ENCODE assay signal across 14 mouse cellular contexts in the genomic region with DNA sequence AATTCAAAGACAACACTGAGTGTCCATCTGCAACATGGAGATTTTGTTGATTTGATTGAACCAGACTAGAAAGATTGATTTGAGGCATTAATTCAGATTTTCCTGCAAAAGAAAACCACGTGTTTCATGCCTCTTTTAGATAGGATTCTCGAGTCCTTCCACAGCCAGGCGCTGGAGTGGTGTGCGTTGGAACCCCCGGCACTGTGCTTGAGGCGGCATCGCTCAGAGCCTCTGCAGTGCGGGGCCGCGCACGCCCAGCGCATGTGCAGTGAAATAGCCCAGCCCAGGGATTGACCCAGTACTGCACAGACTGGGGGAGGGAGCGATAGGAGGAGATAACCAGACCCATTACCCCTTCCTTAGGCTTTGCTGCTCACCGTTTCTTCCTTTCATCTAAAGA. TPM values are rescaled to one million over a fixed set of nuclear protein-coding genes. Genes with fewer than 3 reads are reported as not detected.
A peak's percentile ranks its signal among the peaks of the same experiment; 100 is the strongest.
DNase-seq lines count a peak whose midpoint lies in the region; ATAC-seq lines count a peak whose summit lies in the region.
"Had no signal": no experiment of that assay in that cellular context is flagged by ENCODE, and none has a peak within 500 bp of the region (broad histone marks: within the 10 kb centered on the region; RNA-seq: fewer than 3 reads in every experiment).

No protein-coding gene starts in this region.

- ATAC-seq in kidney, embryonic 16.5 days (ENCODE audit: low FRiP score, low TSS enrichment), result peak; percentile 84
- peak; percentile 80 for ATAC-seq in neural tube, embryonic 15.5 days (ENCODE audit: low FRiP score)

- H3K4me2 ChIP-seq in kidney, embryonic 16.5 days (replicated peaks; ENCODE audit: low read depth, low read length), result peak overlapping the region; percentile 63
- H3K4me2 ChIP-seq in neural tube, embryonic 15.5 days, result peak overlapping the region; percentile 60
- H3K4me2 ChIP-seq: liver, embryonic 15.5 days had no signal

- peak; percentile 73 to 89 for DNase-seq in adrenal gland, adult (ENCODE audit: inconsistent age in 2 of 2, low spot score in 1 of 2)
- DNase-seq in adrenal gland, postnatal 4 days (ENCODE audit: low spot score in 2 of 2), result no peak
- DNase-seq in thymus, postnatal 4 days, result peak; percentile 20
- no peak for DNase-seq in thymus, postnatal 25 days
- DNase-seq in thymus, postnatal 36 days, result no peak
- no peak for DNase-seq in gastrocnemius, adult 18-20 months (ENCODE audit: low spot score)
- DNase-seq: right cerebral cortex, postnatal 4 days had no signal

- peak overlapping the region; percentile 97 for H3K4me3 ChIP-seq in kidney, embryonic 16.5 days (ENCODE audit: low read length)
- H3K4me3 ChIP-seq in neural tube, embryonic 15.5 days (replicated peaks), result peak overlapping the region; percentile 75
- H3K4me3 ChIP-seq: erythroblast, embryonic 14.5 days; liver, embryonic 15.5 days had no signal

- 1% methylated on average over 14 of the region's 14 CpGs for WGBS in kidney, embryonic 16.5 days
- 3% methylated on average over 14 of the region's 14 CpGs for WGBS in neural tube, embryonic 15.5 days

- peaks cover 48% of the 10 kb centered on the region for H3K4me1 ChIP-seq in kidney, embryonic 16.5 days (ENCODE audit: insufficient read depth, low read length)
- H3K4me1 ChIP-seq in neural tube, embryonic 15.5 days, result peaks cover 56% of the 10 kb centered on the region

- H3K27me3 ChIP-seq in kidney, embryonic 16.5 days (ENCODE audit: insufficient read depth, low read length), result no peaks in the 10 kb centered on the region
- no peaks in the 10 kb centered on the region for H3K27me3 ChIP-seq in neural tube, embryonic 15.5 days (replicated peaks)
- H3K27me3 ChIP-seq: Patski had no signal

- no peaks in the 10 kb centered on the region for H3K9me3 ChIP-seq in kidney, embryonic 16.5 days (ENCODE audit: low read length)
- H3K9me3 ChIP-seq in neural tube, embryonic 15.5 days (replicated peaks), result no peaks in the 10 kb centered on the region
- H3K9me3 ChIP-seq: liver, embryonic 15.5 days had no signal

- peak overlapping the region; percentile 99 for H3K9ac ChIP-seq in kidney, embryonic 16.5 days (replicated peaks; ENCODE audit: low read length)
- peak overlapping the region; percentile 98 for H3K9ac ChIP-seq in neural tube, embryonic 15.5 days (replicated peaks)
- H3K9ac ChIP-seq: liver, embryonic 15.5 days had no signal

- peak overlapping the region; percentile 99 for H3K27ac ChIP-seq in kidney, embryonic 16.5 days (ENCODE audit: low read length)
- peak overlapping the region; percentile 99 for H3K27ac ChIP-seq in neural tube, embryonic 15.5 days (replicated peaks)
- H3K27ac ChIP-seq: liver, embryonic 15.5 days had no signal

- no peaks in the 10 kb centered on the region for H3K36me3 ChIP-seq in kidney, embryonic 16.5 days (ENCODE audit: insufficient read depth, low read length)
- no peaks in the 10 kb centered on the region for H3K36me3 ChIP-seq in neural tube, embryonic 15.5 days
- H3K36me3 ChIP-seq: liver, embryonic 15.5 days had no signal

RNA-seq across cellular contexts. Expression of a gene that starts 3.2 kb away (rescaled TPM):
- total RNA-seq in adrenal gland, postnatal 4 days (2021), result 10 to 100 TPM; 21.5 to 29.5 TPM
- polyA plus RNA-seq in kidney, embryonic 16.5 days (2015; fragmentation: Nextera tagmentation; extraction: Ambion mirVana), result 4.5 and 4.9 TPM in 2 replicates
- 4.3 and 4.5 TPM in 2 replicates for polyA plus RNA-seq in neural tube, embryonic 15.5 days (2015; fragmentation: Nextera tagmentation; extraction: Ambion mirVana)
- total RNA-seq in gastrocnemius, adult 18-20 months (2021), result 1 to 10 TPM; 1.0 to 1.3 TPM
- total RNA-seq: granulocyte monocyte progenitor cell, adult 5-6 weeks had no signal
- polyA plus RNA-seq: liver, embryonic 15.5 days; midbrain, postnatal 0 days had no signal

RNA-seq across cellular contexts. Expression of a gene that starts 3.2 kb away (rescaled TPM):
- total RNA-seq in adrenal gland, postnatal 4 days (2021), result 1 to 10 TPM in 1 of 2 experiments, under 1 TPM in 1; 0.82 to 2.5 TPM
- polyA plus RNA-seq in kidney, embryonic 16.5 days (2015; fragmentation: Nextera tagmentation; extraction: Ambion mirVana), result 14.6 and 15.4 TPM in 2 replicates
- 14.5 and 29.1 TPM in 2 replicates for polyA plus RNA-seq in neural tube, embryonic 15.5 days (2015; fragmentation: Nextera tagmentation; extraction: Ambion mirVana)
- not detected for total RNA-seq in gastrocnemius, adult 18-20 months (2021)
- total RNA-seq: granulocyte monocyte progenitor cell, adult 5-6 weeks had no signal
- polyA plus RNA-seq: erythroblast, embryonic 14.5 days; liver, embryonic 15.5 days; midbrain, postnatal 0 days had no signal

RNA-seq across cellular contexts. Expression of a gene that starts 10.5 kb away (rescaled TPM):
- 10 to 100 TPM; 43.9 to 55.4 TPM for total RNA-seq in adrenal gland, postnatal 4 days (2021)
- polyA plus RNA-seq in kidney, embryonic 16.5 days (2015; fragmentation: Nextera tagmentation; extraction: Ambion mirVana), result 41.0 and 45.6 TPM in 2 replicates
- polyA plus RNA-seq in neural tube, embryonic 15.5 days (2015; fragmentation: Nextera tagmentation; extraction: Ambion mirVana), result 12.4 and 12.5 TPM in 2 replicates
- 10 to 100 TPM; 32.2 to 40.3 TPM for total RNA-seq in gastrocnemius, adult 18-20 months (2021)
- total RNA-seq: granulocyte monocyte progenitor cell, adult 5-6 weeks had no signal
- polyA plus RNA-seq: erythroblast, embryonic 14.5 days; midbrain, postnatal 0 days had no signal

RNA-seq across cellular contexts. Expression of a gene that starts 11.6 kb away (rescaled TPM):
- total RNA-seq in adrenal gland, postnatal 4 days (2021), result 1 to 10 TPM; 1.4 to 3.7 TPM
- polyA plus RNA-seq in kidney, embryonic 16.5 days (2015; fragmentation: Nextera tagmentation; extraction: Ambion mirVana), result 1.3 and 2.1 TPM in 2 replicates
- 0.96 and 2.0 TPM in 2 replicates for polyA plus RNA-seq in neural tube, embryonic 15.5 days (2015; fragmentation: Nextera tagmentation; extraction: Ambion mirVana)
- under 1 TPM; 0.07 to 0.19 TPM for total RNA-seq in gastrocnemius, adult 18-20 months (2021)
- total RNA-seq: granulocyte monocyte progenitor cell, adult 5-6 weeks; midbrain, postnatal 0 days had no signal
- polyA plus RNA-seq: erythroblast, embryonic 14.5 days; liver, embryonic 15.5 days; midbrain, postnatal 0 days had no signal

RNA-seq across cellular contexts. Expression of a gene that starts 17.4 kb away (rescaled TPM):
- total RNA-seq in adrenal gland, postnatal 4 days (2021), result 10 to 100 TPM in 1 of 2 experiments, 1 to 10 TPM in 1; 7.1 to 17.8 TPM
- polyA plus RNA-seq in kidney, embryonic 16.5 days (2015; fragmentation: Nextera tagmentation; extraction: Ambion mirVana), result 38.2 and 38.4 TPM in 2 replicates
- 20.0 and 21.3 TPM in 2 replicates for polyA plus RNA-seq in neural tube, embryonic 15.5 days (2015; fragmentation: Nextera tagmentation; extraction: Ambion mirVana)
- 10 to 100 TPM; 17.0 to 18.1 TPM for total RNA-seq in gastrocnemius, adult 18-20 months (2021)
- total RNA-seq: granulocyte monocyte progenitor cell, adult 5-6 weeks; midbrain, postnatal 0 days had no signal
- polyA plus RNA-seq: erythroblast, embryonic 14.5 days; liver, embryonic 15.5 days; midbrain, postnatal 0 days had no signal

Comparison
In these comparisons a context has a peak if more than half of its experiments do, and no peak if none do; other contexts are left out.
1. DNase-seq: peak in adrenal gland, adult (2 of 2) and thymus, postnatal 4 days (single experiment); none in adrenal gland, postnatal 4 days (0 of 2), thymus, postnatal 25 days (single experiment), thymus, postnatal 36 days (0 of 2) and gastrocnemius, adult 18-20 months (single experiment).
2. RNA of a gene that starts 3.2 kb away (total RNA-seq): 21.5 to 29.5 TPM in adrenal gland, postnatal 4 days; 1.0 to 1.3 TPM in gastrocnemius, adult 18-20 months; every median in the first group is over 4 times any median in the second.